Mouse (Mus musculus): ENCODE data around the gene Pdgfa. TPM values are rescaled to one million over a fixed set of nuclear protein-coding genes. Genes with fewer than 3 reads are reported as not detected.
A peak's percentile ranks its signal among the peaks of the same experiment; 100 is the strongest.

Pdgfa gene
- polyA plus RNA-seq, 1 experiment from 2014 or later, result 69.2 TPM

- Histone ChIP-seq H3K9ac (ENCODE audit: low read length) (peak overlapping the region; percentile 25; the same call in 1 of the 2 replicates), H3K27ac (ENCODE audit: low read depth) (no peak overlapping the region), H3K4me3 (ENCODE audit: low read depth, low read length) (peak overlapping the region; percentile 26), H3K4me1 (replicated peaks; ENCODE audit: control insufficient read depth, insufficient read depth, low read length) (peaks cover 29% of the 10 kb centered on the region), H3K36me3 (ENCODE audit: control insufficient read depth, insufficient read depth, low read length) (no peaks in the 10 kb centered on the region), H3K4me2 (ENCODE audit: low read length) (peak overlapping the region; percentile 92), H3K27me3 (replicated peaks; ENCODE audit: control insufficient read depth, insufficient read depth, low read length) (peaks cover 36% of the 10 kb centered on the region), H3K9me3 (ENCODE audit: control insufficient read depth, low read length) (no peaks in the 10 kb centered on the region)
- WGBS, result 2% methylated on average over 30 of the region's 30 CpGs
- ATAC-seq (replicated peaks; ENCODE audit: low FRiP score, low TSS enrichment, low read depth) (no peak), DNase-seq (ENCODE audit: low spot score) (peak; percentile 71)
Observed at GRCm38 (mm10) chr5:138997936-138998580, 888 bp upstream of the Pdgfa start.

GRCm38 (mm10) chr5:138996322-138997073 is 672 bp downstream of the Pdgfa start:
- peaks cover 42% of the 10 kb centered on the region for H3K27me3 ChIP-seq (replicated peaks; ENCODE audit: control insufficient read depth, insufficient read depth, low read length)
- peak overlapping the region; percentile 89; the same call in 1 of the 2 replicates for H3K27ac ChIP-seq (ENCODE audit: low read depth)
- no peaks in the 10 kb centered on the region for H3K9me3 ChIP-seq (ENCODE audit: control insufficient read depth, low read length)
- H3K36me3 ChIP-seq (ENCODE audit: control insufficient read depth, insufficient read depth, low read length), result 0 out of 2 replicates have a peak, but pooled peaks cover 2% of the 10 kb centered on the region
- H3K4me2 ChIP-seq (ENCODE audit: low read length), result peak overlapping the region; percentile 92
- H3K4me1 ChIP-seq (replicated peaks; ENCODE audit: control insufficient read depth, insufficient read depth, low read length), result peaks cover 29% of the 10 kb centered on the region
- 0 out of 2 replicates have a peak overlapping the region, but pooled peaks have one; percentile 80 for H3K9ac ChIP-seq (ENCODE audit: low read length)
- peak overlapping the region; percentile 84 for H3K4me3 ChIP-seq (ENCODE audit: low read depth, low read length)
- DNase-seq (ENCODE audit: low spot score), result no peak
- ATAC-seq (replicated peaks; ENCODE audit: low FRiP score, low TSS enrichment, low read depth), result peak; percentile 9; the same call in 1 of the 2 replicates
- WGBS, result 18% methylated on average over 24 of the region's 24 CpGs

- WGBS, result under 1% methylated on average over 48 of the region's 52 CpGs
- Histone ChIP-seq H3K4me3 (ENCODE audit: low read depth, low read length) (peak overlapping the region; percentile 84), H3K36me3 (ENCODE audit: control insufficient read depth, insufficient read depth, low read length) (0 out of 2 replicates have a peak, but pooled peaks cover 5% of the 10 kb centered on the region), H3K4me2 (ENCODE audit: low read length) (peak overlapping the region; percentile 92), H3K27ac (ENCODE audit: low read depth) (peak overlapping the region; percentile 89), H3K9me3 (ENCODE audit: control insufficient read depth, low read length) (no peaks in the 10 kb centered on the region), H3K9ac (ENCODE audit: low read length) (peak overlapping the region; percentile 80), H3K27me3 (replicated peaks; ENCODE audit: control insufficient read depth, insufficient read depth, low read length) (peaks cover 42% of the 10 kb centered on the region), H3K4me1 (replicated peaks; ENCODE audit: control insufficient read depth, insufficient read depth, low read length) (peaks cover 29% of the 10 kb centered on the region)
- ATAC-seq (replicated peaks; ENCODE audit: low FRiP score, low TSS enrichment, low read depth), result peak; percentile 52
- peak; percentile 88 for DNase-seq (ENCODE audit: low spot score)
Observed at GRCm38 (mm10) chr5:138995721-138996311, 1.4 kb downstream of the Pdgfa start.

GRCm38 (mm10) chr5:138994786-138995720 is 2.1 kb downstream of the Pdgfa start:
- ATAC-seq (replicated peaks; ENCODE audit: low FRiP score, low TSS enrichment, low read depth) (peak; percentile 44), DNase-seq (ENCODE audit: low spot score) (peak; percentile 91)
- H3K27ac ChIP-seq (ENCODE audit: low read depth), result peak overlapping the region; percentile 89
- peak overlapping the region; percentile 92 for H3K4me2 ChIP-seq (ENCODE audit: low read length)
- H3K9me3 ChIP-seq (ENCODE audit: control insufficient read depth, low read length), result no peaks in the 10 kb centered on the region
- peaks cover 40% of the 10 kb centered on the region for H3K27me3 ChIP-seq (replicated peaks; ENCODE audit: control insufficient read depth, insufficient read depth, low read length)
- 0 out of 2 replicates have a peak, but pooled peaks cover 5% of the 10 kb centered on the region for H3K36me3 ChIP-seq (ENCODE audit: control insufficient read depth, insufficient read depth, low read length)
- WGBS, result under 1% methylated on average over 86 of the region's 127 CpGs
- H3K4me3 ChIP-seq (ENCODE audit: low read depth, low read length), result peak overlapping the region; percentile 84
- H3K9ac ChIP-seq (ENCODE audit: low read length), result peak overlapping the region; percentile 80
- H3K4me1 ChIP-seq (replicated peaks; ENCODE audit: control insufficient read depth, insufficient read depth, low read length), result peaks cover 29% of the 10 kb centered on the region

DNA sequence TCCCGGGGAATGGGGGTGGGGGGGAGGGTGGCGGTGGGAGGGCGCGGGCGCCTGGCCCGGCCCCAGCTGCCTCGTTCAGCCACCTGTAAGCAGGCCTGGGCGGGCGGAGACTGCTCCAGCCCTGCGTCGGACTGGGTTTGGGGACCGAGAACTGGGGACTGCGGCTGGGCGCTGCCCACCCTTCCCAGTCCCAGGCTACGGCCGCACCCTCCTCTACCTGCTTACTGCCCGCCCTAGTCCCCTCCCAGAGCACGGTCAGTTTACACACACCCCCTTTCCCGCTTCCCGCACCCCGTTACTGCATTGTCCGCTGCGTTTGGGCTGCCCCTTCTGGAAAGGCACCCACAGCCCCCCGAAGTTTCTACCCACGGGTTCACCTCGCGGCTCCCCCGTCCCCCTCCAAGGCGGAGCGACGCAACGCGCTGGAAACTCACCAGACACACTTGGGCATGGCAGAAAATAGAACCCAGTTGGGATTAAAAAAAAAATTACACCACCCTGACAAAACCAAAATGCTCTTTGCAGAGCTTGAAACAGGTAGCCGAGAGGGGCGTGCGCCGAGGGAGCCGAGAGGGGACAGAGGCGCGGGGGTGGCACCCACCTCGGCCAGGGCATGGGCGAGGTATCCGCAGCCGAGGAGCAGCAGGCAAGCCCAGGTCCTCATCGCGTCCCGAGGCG is 2.9 kb downstream of the Pdgfa start:
- Histone ChIP-seq H3K9ac (ENCODE audit: low read length) (peak overlapping the region; percentile 80), H3K36me3 (ENCODE audit: control insufficient read depth, insufficient read depth, low read length) (peaks cover 5% of the 10 kb centered on the region; the same call in 1 of the 2 replicates), H3K27me3 (replicated peaks; ENCODE audit: control insufficient read depth, insufficient read depth, low read length) (peaks cover 32% of the 10 kb centered on the region), H3K4me3 (ENCODE audit: low read depth, low read length) (peak overlapping the region; percentile 84), H3K4me1 (replicated peaks; ENCODE audit: control insufficient read depth, insufficient read depth, low read length) (peaks cover 29% of the 10 kb centered on the region), H3K4me2 (ENCODE audit: low read length) (peak overlapping the region; percentile 92), H3K9me3 (ENCODE audit: control insufficient read depth, low read length) (no peaks in the 10 kb centered on the region), H3K27ac (ENCODE audit: low read depth) (peak overlapping the region; percentile 89)
- DNase-seq (ENCODE audit: low spot score), result no peak
- WGBS, result 1% methylated on average over 47 of the region's 48 CpGs
- ATAC-seq (replicated peaks; ENCODE audit: low FRiP score, low TSS enrichment, low read depth), result peak; percentile 32; the same call in 1 of the 2 replicates

- Histone ChIP-seq H3K4me3 (ENCODE audit: low read depth, low read length) (peak overlapping the region; percentile 84), H3K27me3 (replicated peaks; ENCODE audit: control insufficient read depth, insufficient read depth, low read length) (peaks cover 25% of the 10 kb centered on the region), H3K4me1 (replicated peaks; ENCODE audit: control insufficient read depth, insufficient read depth, low read length) (peaks cover 32% of the 10 kb centered on the region), H3K36me3 (ENCODE audit: control insufficient read depth, insufficient read depth, low read length) (peaks cover 5% of the 10 kb centered on the region; the same call in 1 of the 2 replicates), H3K27ac (ENCODE audit: low read depth) (peak overlapping the region; percentile 89; the same call in 1 of the 2 replicates), H3K9ac (ENCODE audit: low read length) (peak overlapping the region; percentile 80), H3K9me3 (ENCODE audit: control insufficient read depth, low read length) (no peaks in the 10 kb centered on the region), H3K4me2 (ENCODE audit: low read length) (peak overlapping the region; percentile 92)
- DNase-seq (ENCODE audit: low spot score) (no peak), ATAC-seq (replicated peaks; ENCODE audit: low FRiP score, low TSS enrichment, low read depth) (no peak)
- under 1% methylated on average over 40 of the region's 40 CpGs for WGBS
Observed at GRCm38 (mm10) chr5:138993371-138994107, 3.6 kb downstream of the Pdgfa start.
